Mouse (Mus musculus): ENCODE results near the gene Chaf1a. TPM values are rescaled to one million over a fixed set of nuclear protein-coding genes. Genes with fewer than 3 reads are reported as not detected.

Gene Chaf1a
- polyA plus RNA-seq, 1 experiment from 2014 or later = 24.0 TPM

DNA sequence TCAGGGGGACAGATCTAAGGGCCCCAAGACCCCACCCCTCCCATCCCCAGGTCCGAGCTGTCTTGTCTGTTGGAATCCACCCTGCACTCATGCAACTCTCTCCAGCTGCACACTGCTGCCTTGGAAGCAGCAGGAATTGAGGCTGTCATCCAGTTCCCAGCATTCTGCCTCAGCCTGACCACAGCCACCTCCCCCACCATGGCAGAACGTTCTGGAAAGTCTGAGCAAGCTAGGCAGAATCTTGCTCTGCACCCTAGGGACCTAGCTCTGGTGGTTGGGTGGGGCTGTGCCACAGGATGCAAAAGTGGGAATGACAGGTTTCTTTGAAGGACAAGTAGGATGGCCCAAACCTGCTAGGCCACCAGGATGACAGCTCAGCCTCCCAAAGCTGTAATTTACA lies 15.8 kb upstream of the Chaf1a start:
- Histone ChIP-seq H3K4me2 (ENCODE audit: low read depth, low read length) (no peak overlapping the region), H3K9me3 (ENCODE audit: control insufficient read depth, low read length) (no peaks in the 10 kb centered on the region), H3K4me1 (replicated peaks; ENCODE audit: control insufficient read depth, insufficient read depth, low read length) (no peaks in the 10 kb centered on the region), H3K27me3 (ENCODE audit: control insufficient read depth, insufficient read depth, low read depth, low read length) (no peaks in the 10 kb centered on the region), H3K4me3 (ENCODE audit: low read length) (no peak overlapping the region), H3K36me3 (ENCODE audit: control insufficient read depth, insufficient read depth, low read length) (peaks cover 3% of the 10 kb centered on the region), H3K27ac (ENCODE audit: low read length) (no peak overlapping the region), H3K9ac (ENCODE audit: low read length) (no peak overlapping the region)
- no peak for ATAC-seq (ENCODE audit: low read depth)
- 63% methylated on average over 2 of the region's 2 CpGs for WGBS

DNA sequence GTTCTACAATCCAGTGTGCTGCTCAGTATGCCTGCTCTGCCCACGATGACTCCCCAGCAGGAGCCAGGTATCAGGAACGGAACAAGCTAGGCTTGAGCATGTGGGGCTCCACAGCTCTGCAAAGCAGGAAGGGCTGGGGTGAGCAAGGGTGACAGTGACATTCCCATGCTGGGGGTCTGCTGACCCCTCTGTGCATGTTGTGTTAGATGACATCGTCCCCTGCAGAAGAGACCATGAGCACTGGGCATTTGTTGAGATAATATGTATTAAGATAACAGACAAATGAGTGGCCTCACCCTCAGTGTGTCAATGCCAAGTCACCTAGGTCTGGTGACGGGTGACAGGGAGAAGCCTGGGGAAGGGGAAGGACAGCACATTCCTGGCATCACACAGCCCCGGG lies 15.3 kb upstream of the Chaf1a start:
- 58% methylated on average over 5 of the region's 5 CpGs for WGBS
- no peak for ATAC-seq (ENCODE audit: low read depth)
- no peak overlapping the region for H3K27ac ChIP-seq (ENCODE audit: low read length)

DNA sequence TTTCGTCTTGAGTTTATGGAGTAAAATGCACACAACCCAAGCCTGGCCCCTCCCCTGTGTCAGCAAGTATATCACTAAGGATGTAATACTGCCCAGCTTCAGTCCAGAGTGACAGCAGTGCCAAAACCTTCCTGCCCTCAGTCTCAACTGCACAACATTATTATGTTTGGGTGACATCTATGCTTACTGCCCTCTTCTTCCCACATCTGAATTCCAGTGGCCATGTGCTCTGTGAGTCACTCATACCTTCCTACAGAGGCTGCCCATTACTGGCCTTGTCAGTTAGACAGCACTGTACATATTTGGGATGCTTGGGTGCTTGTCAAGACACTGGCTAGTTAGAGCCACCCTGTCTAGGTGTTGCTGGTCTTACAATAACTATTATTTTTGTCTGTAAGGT lies 13.9 kb upstream of the Chaf1a start:
- Histone ChIP-seq H3K36me3 (ENCODE audit: control insufficient read depth, insufficient read depth, low read length) (peaks cover 2% of the 10 kb centered on the region; the same call in 1 of the 2 replicates), H3K9ac (ENCODE audit: low read length) (no peak overlapping the region), H3K4me3 (ENCODE audit: low read length) (no peak overlapping the region), H3K27ac (ENCODE audit: low read length) (no peak overlapping the region), H3K27me3 (ENCODE audit: control insufficient read depth, insufficient read depth, low read depth, low read length) (no peaks in the 10 kb centered on the region), H3K9me3 (ENCODE audit: control insufficient read depth, low read length) (no peaks in the 10 kb centered on the region), H3K4me1 (replicated peaks; ENCODE audit: control insufficient read depth, insufficient read depth, low read length) (no peaks in the 10 kb centered on the region), H3K4me2 (ENCODE audit: low read depth, low read length) (no peak overlapping the region)
- ATAC-seq (ENCODE audit: low read depth) = no peak
- WGBS = 75% methylated on average over 1 of the region's 1 CpGs

More for the DNA sequence above, 15.3 kb upstream of the Chaf1a start:
- H3K4me1 ChIP-seq (replicated peaks; ENCODE audit: control insufficient read depth, insufficient read depth, low read length) = no peaks in the 10 kb centered on the region
- no peaks in the 10 kb centered on the region for H3K9me3 ChIP-seq (ENCODE audit: control insufficient read depth, low read length)
- peaks cover 2% of the 10 kb centered on the region for H3K36me3 ChIP-seq (ENCODE audit: control insufficient read depth, insufficient read depth, low read length)
- H3K9ac ChIP-seq (ENCODE audit: low read length) = no peak overlapping the region
- H3K4me3 ChIP-seq (ENCODE audit: low read length) = no peak overlapping the region
- no peak overlapping the region for H3K4me2 ChIP-seq (ENCODE audit: low read depth, low read length)
- H3K27me3 ChIP-seq (ENCODE audit: control insufficient read depth, insufficient read depth, low read depth, low read length) = no peaks in the 10 kb centered on the region

DNA sequence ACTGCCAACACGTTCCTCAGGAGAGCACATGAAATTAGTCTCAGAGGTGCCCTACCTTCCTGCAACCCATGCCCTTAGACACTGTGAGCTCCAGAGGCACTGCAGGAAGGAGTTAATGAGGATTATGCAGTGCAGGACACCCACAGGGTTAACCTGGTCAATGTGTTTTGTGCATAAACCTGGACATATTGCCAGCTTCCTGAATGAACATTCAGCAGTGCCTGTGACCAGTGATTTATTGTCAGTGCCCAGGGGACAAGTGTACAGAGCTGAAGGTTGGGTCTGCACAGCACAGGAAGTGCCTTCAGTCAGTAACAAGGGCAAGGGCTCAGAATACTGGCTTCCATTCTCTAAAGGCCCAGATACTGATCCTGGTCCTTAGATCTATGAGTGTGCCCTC lies 13.4 kb upstream of the Chaf1a start:
- H3K36me3 ChIP-seq (ENCODE audit: control insufficient read depth, insufficient read depth, low read length) = peaks cover 2% of the 10 kb centered on the region; the same call in 1 of the 2 replicates
- no peak overlapping the region for H3K9ac ChIP-seq (ENCODE audit: low read length)
- WGBS = 73% methylated on average over 1 of the region's 1 CpGs
- H3K4me1 ChIP-seq (replicated peaks; ENCODE audit: control insufficient read depth, insufficient read depth, low read length) = no peaks in the 10 kb centered on the region
- no peak overlapping the region for H3K4me2 ChIP-seq (ENCODE audit: low read depth, low read length)
- no peak for ATAC-seq (ENCODE audit: low read depth)
- no peaks in the 10 kb centered on the region for H3K27me3 ChIP-seq (ENCODE audit: control insufficient read depth, insufficient read depth, low read depth, low read length)
- no peaks in the 10 kb centered on the region for H3K9me3 ChIP-seq (ENCODE audit: control insufficient read depth, low read length)
- no peak overlapping the region for H3K27ac ChIP-seq (ENCODE audit: low read length)
- no peak overlapping the region for H3K4me3 ChIP-seq (ENCODE audit: low read length)

DNA sequence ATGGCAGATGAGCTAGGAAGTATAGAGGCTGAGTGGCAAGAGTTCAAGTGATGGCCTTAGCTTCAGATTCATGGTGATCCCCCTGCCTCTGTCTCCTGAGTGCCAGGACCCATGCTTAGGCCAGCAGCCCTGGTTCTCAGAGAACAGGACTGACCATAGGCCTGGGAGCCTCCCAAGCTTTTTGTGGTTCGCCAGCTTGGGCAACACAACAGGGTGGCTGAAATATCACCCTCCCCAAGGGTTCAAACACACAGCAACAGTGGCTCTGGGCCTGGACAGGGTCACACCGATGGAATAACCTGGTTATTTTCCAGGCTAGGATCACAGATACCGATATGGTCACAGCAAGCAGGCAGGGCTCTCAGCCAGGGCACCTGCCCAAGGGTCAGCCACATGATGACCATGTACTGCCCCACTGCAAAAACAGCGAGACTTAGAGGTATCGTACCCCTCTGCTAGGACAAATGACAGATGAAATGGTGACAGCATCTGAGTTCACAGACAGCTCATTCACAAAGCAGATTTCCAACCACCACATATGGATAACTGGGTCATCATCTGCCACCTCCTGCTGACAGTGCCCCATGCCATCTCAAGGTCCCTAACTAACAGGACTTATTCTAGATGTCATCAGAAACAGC lies 12.3 kb upstream of the Chaf1a start:
- H3K4me3 ChIP-seq (ENCODE audit: low read length) = no peak overlapping the region
- no peak for ATAC-seq (ENCODE audit: low read depth)
- WGBS = 86% methylated on average over 5 of the region's 5 CpGs
- no peak overlapping the region for H3K4me2 ChIP-seq (ENCODE audit: low read depth, low read length)
- no peaks in the 10 kb centered on the region for H3K27me3 ChIP-seq (ENCODE audit: control insufficient read depth, insufficient read depth, low read depth, low read length)
- H3K4me1 ChIP-seq (replicated peaks; ENCODE audit: control insufficient read depth, insufficient read depth, low read length) = peaks cover 8% of the 10 kb centered on the region; the same call in 1 of the 2 replicates
- no peak overlapping the region for H3K27ac ChIP-seq (ENCODE audit: low read length)
- no peaks in the 10 kb centered on the region for H3K9me3 ChIP-seq (ENCODE audit: control insufficient read depth, low read length)
- H3K9ac ChIP-seq (ENCODE audit: low read length) = no peak overlapping the region
- H3K36me3 ChIP-seq (ENCODE audit: control insufficient read depth, insufficient read depth, low read length) = peaks cover 2% of the 10 kb centered on the region; the same call in 1 of the 2 replicates

DNA sequence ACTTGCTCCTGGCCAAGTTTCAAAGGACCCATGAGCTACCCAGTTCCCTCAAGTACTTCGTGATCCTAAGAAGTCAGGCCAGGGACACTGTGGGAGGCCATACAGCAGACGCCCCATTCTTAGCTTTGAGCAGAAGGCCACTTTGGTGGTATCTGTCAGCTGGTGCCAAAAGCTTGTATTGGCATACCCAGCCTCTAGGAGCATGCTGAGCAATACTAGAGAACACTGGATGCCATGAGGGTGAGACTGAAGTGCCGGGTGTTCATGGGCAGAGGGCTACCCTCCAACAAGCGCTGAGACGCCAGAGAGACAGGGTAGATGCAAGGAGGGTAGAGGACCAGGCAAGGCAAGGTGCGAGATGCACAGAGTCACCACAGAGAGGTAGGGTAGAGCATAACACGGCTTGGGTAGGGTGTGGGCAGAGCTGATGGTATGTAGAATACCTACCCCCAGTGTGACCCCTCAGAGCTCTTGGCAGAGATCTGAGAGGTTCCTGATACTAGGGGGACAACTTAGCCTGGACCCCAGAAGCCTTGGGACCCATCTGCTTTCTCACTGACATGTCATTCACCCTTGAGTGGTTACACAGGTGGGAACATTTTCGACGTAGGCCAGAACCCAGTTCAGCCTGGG lies 9.9 kb upstream of the Chaf1a start:
- Histone ChIP-seq H3K36me3 (ENCODE audit: control insufficient read depth, insufficient read depth, low read length) (peaks cover 2% of the 10 kb centered on the region; the same call in 1 of the 2 replicates), H3K4me1 (replicated peaks; ENCODE audit: control insufficient read depth, insufficient read depth, low read length) (peaks cover 17% of the 10 kb centered on the region), H3K9me3 (ENCODE audit: control insufficient read depth, low read length) (no peaks in the 10 kb centered on the region), H3K4me2 (ENCODE audit: low read depth, low read length) (no peak overlapping the region), H3K27ac (ENCODE audit: low read length) (no peak overlapping the region), H3K4me3 (ENCODE audit: low read length) (no peak overlapping the region), H3K9ac (ENCODE audit: low read length) (no peak overlapping the region), H3K27me3 (ENCODE audit: control insufficient read depth, insufficient read depth, low read depth, low read length) (no peaks in the 10 kb centered on the region)
- WGBS = 82% methylated on average over 9 of the region's 9 CpGs
- ATAC-seq (ENCODE audit: low read depth) = no peak

DNA sequence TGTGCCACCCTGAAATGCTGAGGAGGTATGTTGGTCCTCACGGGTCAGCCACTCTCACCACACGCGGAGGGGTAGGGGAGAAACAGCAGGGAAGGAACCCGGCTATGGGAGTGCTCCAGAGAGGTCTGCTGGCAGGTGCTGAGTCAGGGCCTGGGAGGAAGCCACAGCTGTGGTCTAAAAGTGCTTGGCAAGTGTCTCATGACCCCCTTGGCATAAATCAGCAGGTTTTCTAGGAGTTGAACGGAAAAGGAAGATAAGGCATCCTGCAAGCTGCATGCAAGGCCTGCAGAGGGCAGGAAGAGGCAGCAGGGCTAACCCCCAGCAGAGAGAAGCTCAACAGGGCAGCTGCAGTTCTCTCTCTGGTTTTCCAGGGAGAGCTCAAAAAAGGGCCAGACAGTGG lies 9.3 kb upstream of the Chaf1a start:
- H3K27me3 ChIP-seq (ENCODE audit: control insufficient read depth, insufficient read depth, low read depth, low read length) = no peaks in the 10 kb centered on the region
- ATAC-seq (ENCODE audit: low read depth) = no peak
- no peak overlapping the region for H3K9ac ChIP-seq (ENCODE audit: low read length)
- H3K4me2 ChIP-seq (ENCODE audit: low read depth, low read length) = no peak overlapping the region
- H3K27ac ChIP-seq (ENCODE audit: low read length) = no peak overlapping the region
- 37% methylated on average over 5 of the region's 5 CpGs for WGBS
- H3K36me3 ChIP-seq (ENCODE audit: control insufficient read depth, insufficient read depth, low read length) = peaks cover 2% of the 10 kb centered on the region; the same call in 1 of the 2 replicates
- H3K4me1 ChIP-seq (replicated peaks; ENCODE audit: control insufficient read depth, insufficient read depth, low read length) = peaks cover 20% of the 10 kb centered on the region
- no peaks in the 10 kb centered on the region for H3K9me3 ChIP-seq (ENCODE audit: control insufficient read depth, low read length)
- no peak overlapping the region for H3K4me3 ChIP-seq (ENCODE audit: low read length)

DNA sequence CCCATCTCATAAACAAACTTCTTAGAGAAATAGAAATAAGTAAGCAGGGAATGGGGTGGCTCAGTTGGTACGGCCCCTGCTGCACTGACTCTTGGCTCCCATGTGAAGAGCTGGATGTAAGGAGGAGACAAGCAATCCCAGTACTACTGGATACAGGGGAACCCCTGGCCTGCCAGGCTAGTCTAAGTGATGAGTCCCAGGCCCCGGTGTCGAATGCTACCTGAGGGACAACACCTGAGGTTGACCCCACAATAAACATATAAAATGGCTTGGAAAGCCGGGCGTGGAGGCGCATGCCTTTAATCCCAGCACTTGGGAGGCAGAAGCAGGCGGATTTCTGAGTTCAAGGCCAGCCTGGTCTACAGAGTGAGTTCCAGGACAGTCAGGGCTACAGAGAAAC lies 8.8 kb upstream of the Chaf1a start:
- H3K4me2 ChIP-seq (ENCODE audit: low read depth, low read length) = no peak overlapping the region
- H3K9ac ChIP-seq (ENCODE audit: low read length) = no peak overlapping the region
- H3K9me3 ChIP-seq (ENCODE audit: control insufficient read depth, low read length) = no peaks in the 10 kb centered on the region
- peaks cover 20% of the 10 kb centered on the region for H3K4me1 ChIP-seq (replicated peaks; ENCODE audit: control insufficient read depth, insufficient read depth, low read length)
- H3K4me3 ChIP-seq (ENCODE audit: low read length) = no peak overlapping the region
- no peak for ATAC-seq (ENCODE audit: low read depth)
- peaks cover 2% of the 10 kb centered on the region; the same call in 1 of the 2 replicates for H3K36me3 ChIP-seq (ENCODE audit: control insufficient read depth, insufficient read depth, low read length)
- no peak overlapping the region for H3K27ac ChIP-seq (ENCODE audit: low read length)
- WGBS = 88% methylated on average over 7 of the region's 7 CpGs
- H3K27me3 ChIP-seq (ENCODE audit: control insufficient read depth, insufficient read depth, low read depth, low read length) = no peaks in the 10 kb centered on the region

DNA sequence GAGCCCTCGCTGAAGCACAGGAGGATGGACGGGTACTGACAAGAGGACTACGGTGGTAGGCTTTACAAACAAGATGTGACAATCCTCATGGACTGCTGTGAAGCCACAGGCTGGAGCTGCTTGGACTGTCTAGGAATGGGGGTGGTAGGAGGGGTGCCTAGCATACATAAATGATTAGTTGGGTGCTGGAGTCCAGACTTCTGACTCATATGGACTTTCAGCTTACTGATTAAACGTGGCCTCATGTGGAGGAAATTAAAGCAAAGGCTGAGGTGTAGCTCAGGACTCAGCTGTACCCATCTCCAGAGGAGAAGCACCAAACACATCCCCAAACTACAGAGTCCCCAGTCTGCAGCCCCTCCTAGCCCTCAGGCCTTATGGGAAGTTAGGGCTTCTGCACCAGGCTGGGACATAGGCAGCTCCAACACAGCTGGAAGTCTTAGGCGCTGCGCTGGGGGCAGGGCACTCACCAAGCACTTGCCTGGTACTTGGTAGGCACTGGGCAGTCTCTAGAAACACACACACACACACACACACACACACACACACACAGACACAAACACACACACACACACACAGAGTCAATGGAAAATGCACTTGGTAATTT lies 8.0 kb upstream of the Chaf1a start:
- H3K9me3 ChIP-seq (ENCODE audit: control insufficient read depth, low read length) = no peaks in the 10 kb centered on the region
- no peak overlapping the region for H3K4me3 ChIP-seq (ENCODE audit: low read length)
- 72% methylated on average over 6 of the region's 6 CpGs for WGBS
- peaks cover 2% of the 10 kb centered on the region; the same call in 1 of the 2 replicates for H3K36me3 ChIP-seq (ENCODE audit: control insufficient read depth, insufficient read depth, low read length)
- H3K9ac ChIP-seq (ENCODE audit: low read length) = no peak overlapping the region
- no peak for ATAC-seq (ENCODE audit: low read depth)
- no peak overlapping the region for H3K4me2 ChIP-seq (ENCODE audit: low read depth, low read length)
- no peak overlapping the region for H3K27ac ChIP-seq (ENCODE audit: low read length)
- H3K27me3 ChIP-seq (ENCODE audit: control insufficient read depth, insufficient read depth, low read depth, low read length) = no peaks in the 10 kb centered on the region
- peaks cover 23% of the 10 kb centered on the region for H3K4me1 ChIP-seq (replicated peaks; ENCODE audit: control insufficient read depth, insufficient read depth, low read length)
